Mouse (Mus musculus) embryonic fibroblast, embryonic 13.5 days (primary cell): ENCODE results near the gene Csnk1d. TPM values are rescaled to one million over a fixed set of nuclear protein-coding genes. Genes with fewer than 3 reads are reported as not detected.

ENCODE experiments used
- H3K27ac ChIP-seq: 2 replicates; pipeline ENCODE4 v1.5.1; 2012; ENCODE audit warnings: low read length, control low read depth, inconsistent platforms; ENCODE audit not compliant: insufficient read depth
- H3K4me1 ChIP-seq: 2 replicates; pipeline ENCODE4 v1.6.1; 2011; ENCODE audit warnings: low read length; ENCODE audit not compliant: control insufficient read depth, insufficient read depth
- H3K4me3 ChIP-seq: 2 replicates; pipeline ENCODE4 v1.5.1; 2011; ENCODE audit warnings: mild to moderate bottlenecking, control low read depth, low read length; ENCODE audit not compliant: insufficient read depth
- CTCF ChIP-seq: IDR thresholded peaks from 2 replicates; pipeline ENCODE4 v1.5.1; 2011; ENCODE audit warnings: mild to moderate bottlenecking, control low read depth, low read length, moderate library complexity, borderline replicate concordance; ENCODE audit not compliant: insufficient read depth
- POLR2A ChIP-seq: IDR thresholded peaks from 2 replicates; pipeline ENCODE4 v1.6.1; 2011; ENCODE audit warnings: low read depth, mild to moderate bottlenecking, control low read depth, low read length, moderate library complexity
- polyA plus RNA-seq: library from polyadenylated mRNA; stranded (reverse); fragments of >200 nt; gene quantifications from 2 replicates; pipeline ENCODE4 v1.2.4, GENCODE M21; 2011; ENCODE audit warnings: low read depth; ENCODE audit not compliant: missing spikeins, insufficient read length

Gene Csnk1d
- polyA plus RNA-seq, 1 experiment: 142 TPM

GRCm38 (mm10) chr11:121010044-121010755 is 19.1 kb upstream of the Csnk1d start:
- TF ChIP-seq CTCF (no peak), POLR2A (no peak)
- Histone ChIP-seq H3K4me3 (no peak overlapping the region), H3K4me1 (no peaks in the 10 kb centered on the region), H3K27ac (no peak overlapping the region)

DNA sequence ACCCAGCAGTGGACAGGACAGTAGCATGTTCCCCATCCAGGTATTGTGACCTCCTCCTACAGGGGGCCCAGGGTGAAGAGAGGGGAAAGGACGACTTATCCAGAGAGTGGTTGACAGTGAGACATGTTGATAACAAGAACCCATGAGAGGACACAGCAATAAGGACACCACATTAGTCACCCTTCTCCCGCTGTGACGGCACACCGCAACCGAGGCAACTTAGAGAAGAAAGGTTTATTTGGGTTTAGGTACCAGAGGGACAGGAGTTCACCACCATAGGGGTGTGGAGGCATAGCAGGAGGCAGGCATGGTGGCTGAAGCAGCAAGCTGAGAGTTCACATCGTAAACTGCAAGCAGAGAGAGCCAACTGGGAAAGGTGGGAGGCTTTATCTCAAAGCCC is 15.1 kb upstream of the Csnk1d start:
- Histone ChIP-seq H3K27ac (no peak overlapping the region), H3K4me1 (peaks cover 5% of the 10 kb centered on the region)
- TF ChIP-seq CTCF: no peak
- TF ChIP-seq POLR2A: no peak

GRCm38 (mm10) chr11:121004281-121004680 is 13.2 kb upstream of the Csnk1d start:
- Histone ChIP-seq H3K27ac (no peak overlapping the region), H3K4me1 (peaks cover 5% of the 10 kb centered on the region), H3K4me3 (no peak overlapping the region)
- TF ChIP-seq POLR2A (no peak), CTCF (no peak)

More for the DNA sequence above, 15.1 kb upstream of the Csnk1d start:
- H3K4me3 ChIP-seq: no peak overlapping the region

GRCm38 (mm10) chr11:121001966-121002365 is 10.8 kb upstream of the Csnk1d start:
- H3K27ac ChIP-seq: no peak overlapping the region
- no peak for TF ChIP-seq POLR2A
- TF ChIP-seq CTCF: no peak
- no peak overlapping the region for H3K4me3 ChIP-seq
- H3K4me1 ChIP-seq: peaks cover 5% of the 10 kb centered on the region

DNA sequence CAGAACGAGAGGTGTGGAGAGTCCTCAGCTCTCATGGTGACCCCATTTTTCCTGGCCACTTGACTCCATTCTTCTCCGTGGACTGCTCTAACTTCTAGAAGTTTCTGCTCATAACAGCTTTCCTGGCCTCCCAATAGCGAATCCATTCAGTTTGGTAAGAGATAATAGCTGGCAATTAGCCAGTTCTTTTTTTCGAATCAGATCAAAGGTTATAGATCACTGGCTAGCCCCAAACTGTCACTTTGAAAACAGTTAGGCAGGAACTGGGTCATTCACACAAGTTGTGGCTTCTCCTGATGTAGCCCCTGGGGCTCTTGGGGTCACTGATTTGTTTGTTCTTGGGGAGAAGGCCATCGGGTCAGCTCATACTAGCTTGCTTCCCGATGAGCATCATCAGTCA is 3.6 kb upstream of the Csnk1d start:
- Histone ChIP-seq H3K27ac (no peak overlapping the region), H3K4me3 (no peak overlapping the region), H3K4me1 (0 out of 2 replicates have a peak, but pooled peaks cover 2% of the 10 kb centered on the region)
- TF ChIP-seq CTCF: no peak

DNA sequence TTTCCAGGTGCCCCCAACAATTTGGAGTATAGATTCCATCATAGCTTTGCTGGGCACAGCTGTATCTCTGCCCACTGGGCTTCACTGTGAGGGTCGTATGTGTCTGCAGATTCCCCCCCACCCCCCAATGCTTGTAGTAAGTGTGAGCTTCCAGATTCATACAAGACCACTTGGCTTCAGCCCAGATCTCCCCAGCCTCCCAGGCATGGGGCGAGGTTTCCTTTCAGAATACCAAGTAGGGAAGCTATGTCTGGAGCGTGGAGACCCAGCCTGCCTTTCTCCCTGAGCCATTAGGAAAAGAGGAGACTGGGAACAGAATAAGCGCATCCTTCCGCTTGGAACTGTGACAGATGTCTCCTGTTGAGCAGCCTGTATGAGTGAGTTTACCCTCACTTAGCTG is 2.5 kb upstream of the Csnk1d start:
- TF ChIP-seq CTCF: no peak
- no peak for TF ChIP-seq POLR2A
- H3K4me1 ChIP-seq: peaks cover 6% of the 10 kb centered on the region
- no peak overlapping the region for H3K4me3 ChIP-seq
- no peak overlapping the region for H3K27ac ChIP-seq

- H3K4me3 ChIP-seq: no peak overlapping the region
- H3K27ac ChIP-seq: no peak overlapping the region
- peaks cover 9% of the 10 kb centered on the region for H3K4me1 ChIP-seq
- no peak for TF ChIP-seq CTCF
- no peak for TF ChIP-seq POLR2A
Observed at GRCm38 (mm10) chr11:120993080-120993479, 1.9 kb upstream of the Csnk1d start.

- Histone ChIP-seq H3K4me3 (peak overlapping the region; percentile 56), H3K27ac (no peak overlapping the region), H3K4me1 (peaks cover 13% of the 10 kb centered on the region)
- 0 out of 2 replicates have a peak, but pooled peaks have one; percentile 21 for TF ChIP-seq POLR2A
- TF ChIP-seq CTCF: no peak
Observed at GRCm38 (mm10) chr11:120991791-120992190, 661 bp upstream of the Csnk1d start.

GRCm38 (mm10) chr11:120990126-120990781 is 876 bp downstream of the Csnk1d start:
- Histone ChIP-seq H3K4me3 (peak overlapping the region; percentile 82), H3K4me1 (peaks cover 20% of the 10 kb centered on the region), H3K27ac (peak overlapping the region; percentile 59; the same call in 1 of the 2 replicates)
- TF ChIP-seq POLR2A (no peak), CTCF (no peak)

DNA sequence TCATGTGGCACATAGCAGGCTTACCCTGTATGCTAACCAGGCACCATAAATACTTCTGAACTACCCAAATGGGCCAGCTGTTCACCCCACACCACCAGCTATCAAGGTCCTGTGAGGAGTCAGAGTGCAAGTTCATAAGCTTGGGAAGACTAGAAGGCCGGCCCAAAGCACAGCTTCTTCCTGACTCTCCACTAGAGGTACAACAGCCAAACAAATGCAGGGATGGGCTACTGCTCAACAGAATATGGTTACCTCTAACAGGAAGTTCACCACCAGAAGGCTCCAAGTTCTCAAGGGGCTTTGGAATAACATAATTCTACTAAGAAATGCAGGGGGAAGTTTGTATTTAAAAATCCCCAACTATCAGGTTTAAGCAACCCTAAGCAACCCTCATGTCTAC is 1.6 kb downstream of the Csnk1d start:
- no peak overlapping the region for H3K27ac ChIP-seq
- H3K4me1 ChIP-seq: peaks cover 24% of the 10 kb centered on the region
- TF ChIP-seq POLR2A (no peak), CTCF (no peak)
- peak overlapping the region; percentile 82 for H3K4me3 ChIP-seq
